Mouse (Mus musculus) left cerebral cortex, adult 8-10 months (tissue): ENCODE results near the gene Mkln1. TPM values are rescaled to one million over a fixed set of nuclear protein-coding genes. Genes with fewer than 3 reads are reported as not detected.
"Not testable (repeated sequence)": the region's sequence is repeated elsewhere in the genome, so short reads cannot be mapped to it uniquely, and the experiment has no call there.

ENCODE experiments used
- DNase-seq, 2 experiments: peaks; one replicate each; pipeline ENCODE4 v3.0.0; 2022; ENCODE audit warnings: low spot score in 2 of 2
- total RNA-seq, 4 experiments: library from RNA; stranded (reverse); gene quantifications; 2 replicates each; pipeline ENCODE4 v1.2.4; 2022

The Mkln1 gene
- total RNA-seq, 4 experiments from 2014 or later: 153 to 177 (median 175) TPM

- peak in 1 of 2 experiments; percentile 29 for DNase-seq
Observed at GRCm38 (mm10) chr6:31549361-31550051, 151.0 kb downstream of the Mkln1 start.

- DNase-seq: no peak
Observed at GRCm38 (mm10) chr6:31550876-31551532, 152.5 kb downstream of the Mkln1 start.

- DNase-seq: no peak
Observed at GRCm38 (mm10) chr6:31556460-31557100, 158.0 kb downstream of the Mkln1 start.

GRCm38 (mm10) chr6:31560138-31560959 is 161.8 kb downstream of the Mkln1 start:
- DNase-seq: no peak

- not testable (repeated sequence) for DNase-seq
Observed at GRCm38 (mm10) chr6:31561948-31562347, 163.4 kb downstream of the Mkln1 start.

GRCm38 (mm10) chr6:31562371-31563080 is 164.0 kb downstream of the Mkln1 start:
- DNase-seq: no peak

- DNase-seq: peak; percentile 37 to 40
Observed at GRCm38 (mm10) chr6:31563235-31564181, 165.0 kb downstream of the Mkln1 start, which contains the start of gene Podxl. TSS of gene Podxl (minus strand) at chr6:31563981.

GRCm38 (mm10) chr6:31564182-31564531 is 165.6 kb downstream of the Mkln1 start:
- no peak for DNase-seq

GRCm38 (mm10) chr6:31564901-31565391 is 166.4 kb downstream of the Mkln1 start:
- DNase-seq: no peak

Other genes with a start within 250 kb of the Mkln1 start
- gene Podxl, start 165.2 kb downstream of the Mkln1 start, total RNA-seq: 10 to 100 TPM; 20.1 to 23.1 (median 21.0) TPM